Mouse (Mus musculus) urinary bladder, postnatal 36 days (tissue): ENCODE measurements around the gene Opcml.

Source experiments
- DNase-seq, 2 experiments: peaks; one replicate each; pipeline ENCODE4 v3.0.0; 2022; ENCODE audit warnings: low spot score in 2 of 2, mixed read lengths in 1 of 2

Opcml gene

GRCm38 (mm10) chr9:28752908-28753307 lies 962.3 kb downstream of the Opcml start:
- no peak for DNase-seq

GRCm38 (mm10) chr9:28756841-28757451 lies 966.4 kb downstream of the Opcml start:
- DNase-seq = no peak

DNA sequence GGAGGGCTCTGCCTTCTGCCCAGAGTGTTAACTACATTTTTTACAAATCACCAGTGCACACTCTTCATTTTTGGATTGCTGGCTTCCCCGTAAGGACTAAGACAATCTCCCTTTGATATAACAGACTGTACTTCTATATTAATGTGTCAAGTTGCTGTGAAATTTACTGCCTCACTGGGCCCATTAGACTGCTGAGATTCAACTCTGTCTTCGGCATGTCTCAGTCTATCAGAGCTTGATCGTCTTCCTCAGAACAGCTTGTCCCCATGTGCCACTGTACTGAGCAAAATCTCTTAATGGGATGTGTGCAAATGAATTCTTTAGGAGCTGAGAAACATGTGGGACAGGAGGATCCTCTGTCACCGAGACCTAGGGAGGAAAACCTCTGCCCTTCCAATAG lies 970.9 kb downstream of the Opcml start:
- DNase-seq = no peak

DNA sequence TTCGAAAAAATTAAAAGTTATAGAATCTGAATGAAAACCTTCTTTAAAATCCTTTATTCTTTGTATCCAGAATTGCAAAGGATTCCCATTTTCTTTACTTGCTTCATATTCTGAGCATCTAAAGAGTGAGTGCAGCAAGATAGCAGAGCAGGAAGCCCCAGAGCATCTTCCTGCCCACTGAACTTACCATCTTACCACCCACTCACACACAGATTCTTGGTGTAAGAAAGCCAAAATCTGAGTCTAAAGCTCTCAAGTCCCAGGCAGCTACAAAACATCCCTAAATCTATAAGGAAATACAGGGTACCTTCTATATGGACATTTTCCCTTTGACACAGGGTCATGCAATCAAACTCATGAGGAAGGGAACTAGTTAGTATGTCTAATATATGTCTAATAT lies 973.6 kb downstream of the Opcml start:
- DNase-seq = no peak

- no peak for DNase-seq
These were observed 986.2 kb downstream of the Opcml start for GRCm38 (mm10) chr9:28776517-28777503.

DNA sequence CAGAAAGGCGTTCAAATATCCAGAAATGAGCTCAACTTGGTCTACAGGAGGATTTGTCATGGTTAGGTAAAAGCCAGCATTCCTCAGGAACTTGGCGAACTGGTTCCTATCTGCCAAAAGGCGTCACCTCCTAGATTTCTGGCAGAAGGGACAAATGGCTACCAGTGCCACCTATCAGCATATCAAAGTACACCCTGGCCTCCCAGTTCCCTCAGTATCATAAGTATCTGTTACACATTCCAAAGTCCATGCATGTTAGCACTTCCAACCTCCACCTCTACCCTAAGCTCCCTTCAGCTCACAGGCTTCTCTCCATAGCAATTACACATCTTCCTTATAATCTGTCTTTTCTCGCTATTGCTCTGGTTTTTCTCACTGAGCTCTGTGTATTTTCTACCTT lies 993.3 kb downstream of the Opcml start:
- no peak for DNase-seq

DNA sequence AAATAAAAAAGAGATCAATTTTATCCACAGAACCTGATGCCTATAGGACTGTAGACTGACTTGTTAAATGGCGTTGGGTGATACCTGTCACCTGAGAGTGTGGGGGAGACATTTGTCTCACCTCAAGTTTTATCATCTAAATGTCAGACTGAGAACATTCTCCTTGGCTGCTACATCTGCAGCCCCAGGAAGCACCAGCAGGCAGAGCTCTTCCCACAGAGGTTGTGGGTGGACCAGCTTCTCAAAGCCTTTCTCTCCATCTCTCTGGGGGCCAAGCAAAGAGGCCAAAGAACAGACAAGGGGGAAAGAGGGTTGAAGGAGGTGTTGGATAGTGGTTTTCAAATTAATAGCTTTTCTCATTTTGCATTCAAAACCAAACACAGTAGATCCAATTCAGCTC lies 998.9 kb downstream of the Opcml start:
- no peak for DNase-seq

DNA sequence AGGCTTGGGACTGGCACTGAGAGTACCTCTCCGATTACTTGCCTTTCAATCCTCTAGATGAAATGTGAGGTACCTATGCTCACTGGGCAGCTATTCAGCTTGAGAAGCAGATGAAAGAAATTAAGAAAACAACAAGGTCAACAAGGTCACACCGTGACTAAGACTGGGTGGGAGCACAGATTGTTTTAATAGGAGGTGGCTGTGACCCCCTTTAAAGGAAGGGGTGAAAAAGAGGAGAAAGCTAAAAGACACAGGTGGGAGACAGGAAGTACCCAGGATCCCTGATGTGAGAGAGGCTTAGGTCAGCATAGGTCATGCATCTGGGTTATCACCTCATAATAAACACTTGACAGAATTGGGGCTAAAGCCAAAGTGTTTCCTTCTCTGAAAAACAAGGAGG lies 1009.5 kb downstream of the Opcml start:
- DNase-seq = no peak

GRCm38 (mm10) chr9:28806666-28807065 lies 1016.1 kb downstream of the Opcml start:
- DNase-seq = no peak

DNA sequence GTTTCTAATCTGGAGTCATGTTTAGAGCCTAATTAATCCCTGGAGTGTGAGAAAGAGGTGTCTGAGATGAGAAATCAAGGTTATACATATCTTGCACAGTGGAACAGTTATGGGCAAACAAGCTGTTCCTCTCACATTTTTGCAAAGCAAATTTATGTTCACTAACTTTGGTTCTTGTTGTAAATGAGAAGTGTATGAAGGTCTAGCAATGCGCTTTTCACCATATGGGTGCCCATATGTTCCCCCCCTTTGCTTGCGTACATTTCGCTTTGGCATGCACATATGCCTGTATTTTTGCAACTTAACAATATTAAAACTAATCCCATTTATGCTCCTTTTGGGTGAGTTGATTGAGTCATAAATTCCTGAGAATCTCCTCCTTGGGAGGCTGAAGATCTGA lies 1031.5 kb downstream of the Opcml start:
- no peak for DNase-seq

GRCm38 (mm10) chr9:28822466-28822865 lies 1031.9 kb downstream of the Opcml start:
- no peak for DNase-seq

- no peak for DNase-seq
These were observed 1035.2 kb downstream of the Opcml start for GRCm38 (mm10) chr9:28825821-28826220.

DNA sequence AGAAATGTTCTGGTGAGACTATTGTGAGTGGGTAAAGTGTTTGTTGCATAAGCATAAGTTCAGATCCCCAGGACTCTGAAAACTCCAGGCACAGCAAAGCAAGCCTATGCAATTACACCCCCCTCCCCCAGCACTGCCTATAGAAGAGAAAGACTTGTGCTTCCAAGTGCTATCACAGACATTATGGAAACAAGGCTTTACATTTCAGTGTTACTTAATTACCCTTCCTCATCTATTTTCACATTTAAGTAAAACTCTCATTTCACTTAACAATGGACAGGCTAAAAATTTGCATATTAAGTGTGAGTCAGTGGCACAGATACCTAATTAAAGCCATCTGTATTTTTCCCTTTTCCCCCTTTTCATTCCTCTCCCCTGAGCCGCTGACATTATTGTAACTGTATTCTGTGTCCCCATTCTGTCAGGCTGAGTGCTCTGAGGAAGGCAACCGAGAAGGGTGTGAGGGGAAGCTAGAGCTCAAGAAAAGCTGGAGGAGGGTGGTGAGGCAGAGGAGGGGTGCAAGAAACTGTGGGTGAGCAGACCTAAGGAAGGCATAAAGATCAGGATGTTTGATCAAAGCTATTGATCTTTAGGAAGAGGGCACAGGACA lies 1055.5 kb downstream of the Opcml start:
- no peak for DNase-seq

- no peak for DNase-seq
These were observed 1065.3 kb downstream of the Opcml start for GRCm38 (mm10) chr9:28855826-28856225.

GRCm38 (mm10) chr9:28861983-28862382 lies 1071.4 kb downstream of the Opcml start:
- no peak for DNase-seq

DNA sequence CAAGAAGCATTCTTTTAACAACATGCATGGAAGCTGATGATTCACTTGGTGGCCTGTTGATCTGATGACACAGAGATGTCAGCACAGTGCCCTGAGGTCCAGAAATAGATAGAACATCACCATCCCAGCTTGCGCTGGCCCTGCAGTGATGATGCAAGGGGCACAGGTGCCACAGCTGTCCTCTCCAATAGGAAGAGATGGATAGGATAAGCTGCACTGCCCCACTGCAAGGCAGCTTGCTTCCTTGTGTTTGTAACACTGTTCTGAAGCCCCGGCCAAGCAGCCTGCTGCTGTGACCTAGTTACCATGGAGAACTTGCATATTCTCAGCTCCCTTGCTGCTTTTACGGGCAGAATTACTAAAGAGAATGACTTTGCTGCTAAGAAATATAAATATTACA lies 1076.7 kb downstream of the Opcml start:
- DNase-seq = no peak

GRCm38 (mm10) chr9:28870478-28870877 lies 1079.9 kb downstream of the Opcml start:
- DNase-seq = no peak

- DNase-seq = no peak
These were observed 1092.0 kb downstream of the Opcml start for GRCm38 (mm10) chr9:28882566-28882965.

GRCm38 (mm10) chr9:28891611-28892010 lies 1101.0 kb downstream of the Opcml start:
- DNase-seq = no peak

GRCm38 (mm10) chr9:28903291-28903690 lies 1112.7 kb downstream of the Opcml start:
- DNase-seq = peak in 1 of 2 experiments; percentile 2

DNA sequence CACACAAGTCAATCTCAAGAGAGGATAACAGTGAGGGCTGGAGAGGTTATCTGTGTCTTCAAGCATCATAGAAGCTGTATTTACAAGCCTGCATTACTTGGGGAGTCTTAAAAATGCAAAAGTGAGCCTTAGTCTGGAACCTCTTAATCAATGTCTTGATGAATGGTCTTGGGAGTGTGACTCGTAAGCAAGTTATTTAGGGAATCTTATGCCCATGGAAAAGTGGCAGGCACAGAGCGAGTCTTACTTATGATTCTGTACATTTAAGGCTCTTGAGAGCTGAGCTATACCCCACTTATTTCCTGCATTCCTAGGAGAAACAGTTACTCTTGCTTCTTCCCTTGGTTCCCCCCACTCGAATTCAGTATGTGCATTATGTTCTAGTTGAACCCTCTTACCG lies 1119.2 kb downstream of the Opcml start:
- no peak for DNase-seq

DNA sequence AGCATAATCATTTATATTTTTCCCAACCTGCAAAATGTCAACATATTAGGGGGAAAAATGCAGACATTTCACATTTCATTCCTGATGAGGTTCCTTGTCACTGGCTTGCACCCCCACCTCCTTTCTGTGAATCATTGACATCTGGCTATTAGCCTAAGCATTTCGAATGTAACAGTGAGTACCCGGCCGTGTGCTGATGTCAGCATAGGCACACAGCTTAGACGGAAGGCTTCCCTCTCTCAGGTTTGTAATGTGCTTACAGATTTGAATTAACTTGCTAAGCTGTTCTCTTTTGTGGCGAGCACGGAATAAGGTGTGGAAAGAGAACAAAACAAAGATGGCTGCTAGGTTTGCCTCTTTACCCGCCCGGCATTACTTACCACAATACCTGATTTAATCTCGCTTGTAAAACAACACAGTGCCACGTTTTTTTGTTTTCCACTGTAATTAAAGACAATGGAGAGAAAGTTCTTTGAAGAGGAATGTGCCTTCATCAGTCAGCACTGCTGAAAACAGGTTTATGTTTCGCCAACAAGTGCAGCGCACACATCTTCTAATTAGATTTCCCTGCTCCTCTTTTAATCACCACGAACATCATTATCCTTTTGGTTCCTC lies 1121.1 kb downstream of the Opcml start:
- DNase-seq = no peak
